Mouse (Mus musculus) lung, postnatal 4 days (tissue): Measurements from ENCODE around the gene Hist1h1b.

ENCODE experiments used
- DNase-seq, 2 experiments: peaks; one replicate each; pipeline ENCODE4 v3.0.0; 2021

The Hist1h1b gene

DNA sequence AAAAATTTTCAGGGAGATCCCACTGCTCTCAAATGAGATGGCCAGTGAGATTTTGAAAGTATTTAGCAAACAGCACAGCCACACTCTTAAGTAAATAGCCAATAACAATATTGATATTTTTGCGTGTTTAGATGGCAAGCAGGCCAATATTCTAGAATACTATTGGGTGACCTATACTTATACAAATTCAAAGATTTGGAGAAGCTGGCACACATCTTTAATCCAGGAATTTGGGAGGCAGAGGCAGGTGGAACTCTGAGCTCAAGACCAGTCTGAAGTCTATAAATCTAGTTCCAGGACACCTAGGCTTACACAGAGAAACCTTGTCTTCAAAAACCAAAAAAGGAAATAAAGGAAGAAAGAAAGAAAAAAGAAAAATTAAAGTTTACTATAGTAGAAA is 1.2 kb upstream of the Hist1h1b start:
- no peak for DNase-seq

- DNase-seq: no peak
These were observed 663 bp upstream of the Hist1h1b start for GRCm38 (mm10) chr13:21781021-21781555.

DNA sequence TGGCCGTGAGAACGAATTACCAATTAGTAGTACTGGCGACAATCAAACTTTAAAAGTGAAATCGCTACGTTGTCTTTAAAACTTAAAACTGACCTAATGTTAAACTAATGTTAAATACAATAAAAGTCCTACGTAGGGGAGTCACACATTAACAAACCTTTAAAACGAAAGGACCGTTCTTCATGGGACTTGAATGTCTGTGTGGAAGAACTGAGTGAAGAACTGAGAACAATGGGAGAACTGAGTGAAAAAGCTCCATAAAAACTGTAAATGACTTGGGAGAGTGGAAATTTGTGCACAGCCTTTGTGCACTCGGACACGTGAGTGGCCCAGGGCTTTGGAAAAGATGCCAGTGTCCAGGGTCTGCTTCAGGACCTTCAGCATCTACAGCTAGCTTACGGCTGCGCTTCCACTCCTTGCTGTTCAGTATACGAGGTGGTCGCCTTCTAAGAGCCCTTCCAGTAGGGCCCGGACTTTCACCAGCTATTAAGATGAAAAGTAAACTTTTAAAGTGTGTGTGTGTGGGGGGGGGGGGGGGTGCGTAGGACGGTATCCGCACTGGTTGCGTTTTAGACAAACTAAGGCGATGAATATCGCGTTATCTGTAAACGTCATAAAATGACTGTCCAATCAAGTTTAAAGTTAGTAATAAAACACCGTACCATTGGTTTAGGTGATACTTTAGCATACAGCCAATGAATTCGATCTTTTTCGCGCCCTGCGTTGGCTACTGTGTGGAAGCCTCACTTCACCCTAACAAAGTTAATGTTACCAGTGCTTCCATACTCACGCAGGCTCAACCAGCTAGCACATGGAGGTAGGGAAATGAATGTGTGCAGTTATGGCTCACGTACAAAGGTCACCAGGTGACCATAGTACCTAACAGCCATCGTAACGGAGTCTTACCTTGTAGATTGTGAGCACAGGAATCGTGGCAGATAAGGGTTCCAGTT is 1.3 kb downstream of the Hist1h1b start:
- peak; percentile 62 to 75 for DNase-seq

GRCm38 (mm10) chr13:21755707-21756106 is 24.7 kb downstream of the Hist1h1b start:
- DNase-seq: no peak

- peak in 1 of 2 experiments; percentile 56 for DNase-seq
These were observed 26.0 kb downstream of the Hist1h1b start for GRCm38 (mm10) chr13:21754294-21755001.

- peak; percentile 65 to 72 for DNase-seq
These were observed 26.7 kb downstream of the Hist1h1b start, which contains the start of the genes Hist1h2ak and Hist1h2bn for GRCm38 (mm10) chr13:21753524-21754285. Gene Hist1h2ak (minus strand): TSS chr13:21753827. Gene Hist1h2bn (plus strand): TSS chr13:21754123.

DNA sequence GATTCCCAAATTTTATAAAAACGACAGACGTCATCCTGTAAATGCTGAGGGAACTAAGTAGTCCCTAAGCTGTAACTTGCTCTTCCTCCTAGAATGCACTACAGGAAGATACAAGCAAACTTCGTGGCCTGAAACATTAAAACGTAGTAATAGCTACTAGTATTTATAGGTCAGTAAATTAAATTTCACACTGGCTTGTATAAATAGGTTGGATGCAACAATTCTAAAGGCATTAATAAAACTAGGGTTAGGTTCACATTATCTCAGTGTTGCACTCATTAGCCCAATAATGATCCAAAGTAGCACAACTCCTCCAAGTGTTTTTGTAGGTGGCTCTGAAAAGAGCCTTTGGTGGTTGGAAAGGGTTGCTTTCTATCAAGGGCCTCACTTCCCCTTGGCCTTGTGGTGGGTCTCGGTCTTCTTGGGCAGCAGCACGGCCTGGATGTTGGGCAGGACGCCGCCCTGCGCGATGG is 27.3 kb downstream of the Hist1h1b start:
- no peak for DNase-seq

- no peak for DNase-seq
These were observed 28.1 kb downstream of the Hist1h1b start for GRCm38 (mm10) chr13:21752356-21752755.

GRCm38 (mm10) chr13:21751827-21752226 is 28.6 kb downstream of the Hist1h1b start:
- no peak for DNase-seq

DNA sequence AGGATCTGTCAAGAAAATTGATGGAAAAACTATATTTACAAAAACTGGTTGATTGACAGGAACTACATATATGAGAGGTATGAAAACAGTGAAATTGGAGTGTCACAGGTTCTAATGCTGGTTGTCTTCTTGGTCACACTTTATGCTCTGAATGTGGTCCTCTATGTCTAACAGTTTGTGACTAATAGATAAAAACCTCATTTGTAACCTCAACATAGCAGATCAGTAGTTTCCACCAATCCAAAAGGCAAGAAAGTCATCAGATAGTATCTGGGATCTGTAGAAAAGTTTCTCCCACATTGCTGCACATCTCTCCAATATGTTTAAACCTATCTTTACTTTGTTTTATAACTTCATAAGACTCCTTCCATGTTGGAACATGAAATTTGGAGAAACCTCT is 29.0 kb downstream of the Hist1h1b start:
- no peak for DNase-seq

DNA sequence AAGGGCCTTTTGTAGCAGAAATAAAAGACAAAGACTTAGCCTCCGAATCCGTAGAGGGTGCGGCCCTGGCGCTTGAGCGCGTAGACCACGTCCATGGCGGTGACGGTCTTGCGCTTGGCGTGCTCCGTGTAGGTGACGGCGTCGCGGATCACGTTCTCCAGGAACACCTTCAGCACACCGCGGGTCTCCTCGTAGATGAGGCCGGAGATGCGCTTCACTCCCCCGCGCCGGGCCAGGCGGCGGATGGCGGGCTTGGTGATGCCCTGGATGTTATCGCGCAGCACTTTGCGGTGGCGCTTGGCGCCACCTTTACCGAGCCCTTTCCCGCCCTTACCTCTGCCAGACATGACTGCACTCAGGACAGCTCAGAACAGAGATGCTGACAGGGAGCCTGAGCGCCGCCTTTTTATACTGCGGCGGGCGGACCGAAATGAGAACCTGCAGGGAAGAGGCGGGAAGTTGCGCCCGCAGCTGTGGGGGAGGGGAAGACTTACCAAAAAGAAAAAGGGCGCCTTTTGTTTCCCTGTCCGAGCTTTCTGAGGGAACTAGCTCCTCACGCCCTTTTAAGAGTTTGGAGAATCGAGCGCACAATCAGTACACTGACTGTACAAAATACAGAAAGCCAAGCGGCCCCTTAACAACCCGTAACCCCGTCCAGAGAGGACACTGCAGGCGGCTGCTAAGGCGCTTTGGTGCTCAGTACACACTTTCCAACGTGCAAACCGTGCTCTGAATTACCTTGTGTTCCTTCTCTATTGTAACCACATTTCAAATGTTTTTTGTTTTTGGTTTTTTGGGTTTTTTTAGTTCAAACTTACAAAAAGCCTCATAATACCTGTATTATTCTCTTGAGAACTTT is 30.0 kb downstream of the Hist1h1b start, which contains the start of gene Hist1h4k:
Hist1h4k (minus strand) TSS at position 347 of the 859 bp plus-strand sequence.
- DNase-seq: peak; percentile 94

DNA sequence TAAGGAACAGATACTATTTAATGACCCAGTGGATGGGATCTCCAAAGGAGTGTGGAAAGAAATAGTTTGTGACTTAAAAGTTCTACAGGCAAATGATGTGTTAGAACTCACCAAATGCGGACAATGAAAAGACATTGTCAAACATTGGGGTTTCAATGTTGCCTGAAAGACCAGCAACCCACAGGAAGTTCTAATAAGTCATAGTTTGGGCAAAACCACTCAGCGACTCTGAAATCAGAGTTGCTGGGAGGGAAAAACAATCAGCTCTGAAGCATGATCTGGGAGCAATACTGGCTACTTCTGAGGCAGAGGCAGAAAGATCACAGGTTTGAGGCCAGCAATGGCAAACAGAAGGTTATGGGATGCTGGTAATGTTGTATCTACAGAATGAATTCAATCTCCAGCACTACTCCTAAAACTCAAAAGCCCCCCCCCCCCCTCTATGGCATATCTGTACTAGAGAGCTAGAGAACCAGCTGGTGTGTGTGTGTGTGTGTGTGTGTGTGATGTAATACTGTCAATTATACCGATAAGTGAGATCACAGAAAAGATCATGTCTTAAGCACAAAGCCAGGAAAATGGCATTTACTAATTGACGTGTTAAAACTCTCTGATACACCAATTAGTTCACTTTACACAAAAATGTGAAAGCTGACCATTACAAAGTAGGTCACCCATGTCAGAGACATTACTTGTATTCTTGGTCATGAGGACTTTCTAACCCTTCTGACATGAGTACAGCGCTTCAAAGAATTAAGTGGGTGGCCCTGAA is 30.9 kb downstream of the Hist1h1b start:
- DNase-seq: no peak

GRCm38 (mm10) chr13:21745006-21745405 is 35.4 kb downstream of the Hist1h1b start:
- DNase-seq: no peak

DNA sequence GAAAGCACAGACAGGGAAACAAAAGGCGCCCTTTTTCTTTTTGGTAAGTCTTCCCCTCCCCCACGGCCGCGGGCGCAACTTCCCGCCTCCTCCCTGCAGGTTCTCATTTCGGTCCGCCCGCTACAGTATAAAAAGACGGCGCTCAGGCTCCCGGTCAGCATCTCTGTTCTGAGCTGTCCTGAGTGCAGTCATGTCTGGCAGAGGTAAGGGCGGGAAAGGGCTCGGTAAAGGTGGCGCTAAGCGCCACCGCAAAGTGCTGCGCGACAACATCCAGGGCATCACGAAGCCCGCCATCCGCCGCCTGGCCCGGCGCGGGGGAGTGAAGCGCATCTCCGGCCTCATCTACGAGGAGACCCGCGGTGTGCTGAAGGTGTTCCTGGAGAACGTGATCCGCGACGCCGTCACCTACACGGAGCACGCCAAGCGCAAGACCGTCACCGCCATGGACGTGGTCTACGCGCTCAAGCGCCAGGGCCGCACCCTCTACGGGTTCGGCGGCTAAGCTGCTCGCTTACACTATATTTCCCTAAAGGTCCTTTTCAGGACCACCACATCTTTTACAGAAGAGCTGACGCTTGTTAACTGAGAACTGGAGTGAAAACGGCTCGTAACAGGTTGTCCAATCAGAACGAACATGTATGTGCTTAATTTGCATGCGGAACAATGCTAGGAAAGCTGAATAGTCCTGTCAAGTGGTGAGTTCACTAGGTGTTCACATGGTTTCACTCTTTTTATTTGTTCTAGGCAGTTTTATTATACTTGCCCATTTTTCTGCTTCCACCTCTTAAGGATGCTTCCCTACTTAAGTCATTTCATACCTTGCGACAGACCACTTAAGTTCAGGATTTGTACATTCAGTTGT is 45.3 kb downstream of the Hist1h1b start, which contains the start of gene Hist1h4j:
Hist1h4j (plus strand) TSS at position 159 of the 862 bp plus-strand sequence.
- peak; percentile 85 to 86 for DNase-seq

DNA sequence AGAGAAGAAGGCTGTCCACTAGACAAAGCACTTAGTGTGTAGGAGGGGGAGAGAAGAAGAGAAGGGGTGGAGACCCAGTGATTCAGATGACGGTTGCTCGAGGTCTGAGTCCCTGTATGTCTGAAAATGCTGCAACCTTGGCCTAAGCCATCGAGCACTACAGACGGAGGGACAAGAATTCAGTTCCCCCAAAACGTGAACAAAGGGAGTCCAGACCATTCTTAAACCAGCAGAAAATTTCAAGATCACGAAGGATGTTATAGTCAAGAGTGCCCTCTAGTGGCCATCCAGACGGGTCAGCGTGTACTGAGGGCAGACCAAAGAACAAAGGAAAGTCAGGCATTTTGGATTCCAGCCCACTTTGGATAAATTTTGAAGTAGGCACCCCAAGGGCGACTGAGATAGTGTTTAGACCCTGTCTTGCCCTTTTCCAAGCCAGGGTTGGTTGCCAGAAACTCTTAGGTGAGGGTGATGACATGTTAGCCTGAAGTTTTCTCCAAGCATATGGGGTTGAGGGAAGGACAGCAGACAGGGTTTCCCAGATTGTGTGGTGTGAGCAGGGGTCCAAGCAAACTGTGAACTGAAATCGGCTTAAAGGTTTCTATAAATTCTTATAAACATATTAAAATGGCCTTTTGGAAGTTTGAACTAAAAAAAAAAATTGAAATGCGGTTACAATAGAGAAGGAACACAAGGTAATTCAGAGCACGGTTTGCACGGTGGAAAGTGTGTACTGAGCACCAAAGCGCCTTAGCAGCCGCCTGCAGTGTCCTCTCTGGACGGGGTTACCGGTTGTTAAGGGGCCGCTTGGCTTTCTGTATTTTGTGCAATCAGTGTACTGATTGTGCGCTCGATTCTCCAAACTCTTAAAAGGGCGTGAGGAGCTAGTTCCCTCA is 46.2 kb downstream of the Hist1h1b start:
- peak; percentile 68 to 88 for DNase-seq

GRCm38 (mm10) chr13:21733466-21733865 is 47.0 kb downstream of the Hist1h1b start:
- DNase-seq: no peak
